Mouse (Mus musculus) thymus, postnatal 25 days (tissue): ENCODE results near the gene Nfasc.

ENCODE experiments used
- DNase-seq: peaks from one replicate; pipeline ENCODE4 v3.0.0; 2022

Nfasc gene

DNA sequence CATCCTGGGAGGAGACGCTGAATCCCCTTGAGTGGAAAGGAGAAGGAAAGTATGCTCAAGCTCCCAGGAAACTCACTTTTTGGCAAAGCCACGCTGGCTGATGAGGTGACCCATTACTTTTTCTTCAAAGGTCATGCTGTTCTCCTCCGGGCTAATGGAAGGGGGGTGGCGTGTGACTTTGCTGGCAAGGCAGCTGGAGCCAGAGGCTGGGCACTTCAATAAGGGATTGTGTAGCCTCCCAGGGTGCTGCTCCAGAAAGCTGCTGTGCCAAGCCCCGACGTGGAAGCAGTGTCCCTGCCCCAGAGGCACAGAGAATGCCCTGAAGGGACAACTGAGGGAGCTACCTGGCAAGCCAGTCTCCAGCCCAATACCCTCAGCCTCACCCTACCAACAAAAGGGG lies 101.3 kb downstream of the Nfasc start:
- DNase-seq, result no peak

DNA sequence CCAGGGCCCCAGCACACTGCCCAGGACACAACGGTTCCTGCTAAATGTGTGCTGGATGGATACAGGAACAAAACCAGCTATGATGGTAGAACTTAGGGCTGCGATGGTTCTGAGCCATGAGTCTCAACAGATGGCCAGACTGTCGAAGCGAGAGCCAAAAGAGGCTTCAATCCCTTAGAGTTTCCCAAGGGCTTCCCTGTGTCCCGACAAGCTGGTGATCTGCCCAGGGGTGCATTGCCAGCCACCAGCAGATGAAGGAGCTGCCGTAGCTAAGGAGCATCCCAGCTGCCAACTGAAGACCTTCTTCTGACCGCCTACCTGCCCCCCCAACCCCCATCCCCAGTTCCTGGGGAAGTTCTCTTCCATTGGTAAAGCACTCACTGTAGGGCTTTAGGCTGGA lies 104.3 kb downstream of the Nfasc start:
- no peak for DNase-seq

DNA sequence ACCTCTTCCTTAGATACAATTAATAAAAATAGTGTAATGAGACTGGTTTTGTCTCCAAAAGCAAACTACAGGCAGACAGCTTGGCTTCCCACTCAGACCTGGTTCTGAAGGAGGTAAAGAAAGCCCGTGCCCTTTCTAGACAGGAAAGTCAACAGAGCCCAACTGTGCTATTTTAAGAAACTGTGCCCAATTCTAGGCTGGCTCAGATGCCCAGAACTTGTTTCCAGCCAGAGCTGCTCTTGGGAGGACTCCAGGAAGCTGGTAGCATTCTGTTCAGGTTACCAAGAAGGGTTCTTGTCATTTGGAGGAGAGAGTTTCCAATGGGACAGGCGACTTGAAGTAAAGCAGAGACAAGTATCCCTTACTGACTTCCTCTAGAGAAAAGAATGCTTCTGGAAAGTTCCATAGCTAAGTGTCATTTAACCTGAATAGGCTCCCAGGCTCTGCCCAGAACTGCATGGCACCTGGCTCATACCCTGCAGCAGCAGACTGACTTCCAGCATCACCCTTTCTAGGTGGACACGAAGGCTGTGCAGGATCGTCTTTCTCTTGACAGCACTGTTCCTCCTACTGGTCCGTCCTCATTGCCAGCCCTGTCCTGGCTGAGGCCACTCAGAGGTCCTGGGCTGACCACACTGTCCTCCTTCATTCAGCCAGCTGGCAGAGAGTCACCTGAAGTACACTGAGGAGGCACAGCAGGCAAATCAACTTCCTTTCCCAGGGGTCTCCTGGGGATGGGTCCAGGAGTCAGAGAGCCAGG lies 111.8 kb downstream of the Nfasc start:
- DNase-seq, result no peak

DNA sequence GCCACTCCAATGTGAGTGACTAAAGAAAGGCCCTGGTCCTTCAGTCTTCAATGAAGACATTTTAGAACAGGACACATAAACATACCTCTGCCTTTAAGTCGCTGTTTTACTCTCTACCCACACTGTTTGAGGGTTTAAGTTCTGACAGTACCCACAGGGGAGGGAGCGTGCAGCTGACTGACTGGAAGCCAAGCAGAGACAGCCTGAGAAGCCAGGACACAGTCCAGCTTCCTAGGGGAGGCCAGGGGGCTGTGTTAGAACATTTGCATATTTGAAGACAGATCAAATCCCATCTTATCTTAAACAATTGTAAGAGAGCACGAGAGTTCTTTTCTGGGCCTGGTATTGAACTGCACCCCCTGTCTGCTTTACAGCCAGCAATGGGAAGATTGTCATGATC lies 113.0 kb downstream of the Nfasc start:
- no peak for DNase-seq

DNA sequence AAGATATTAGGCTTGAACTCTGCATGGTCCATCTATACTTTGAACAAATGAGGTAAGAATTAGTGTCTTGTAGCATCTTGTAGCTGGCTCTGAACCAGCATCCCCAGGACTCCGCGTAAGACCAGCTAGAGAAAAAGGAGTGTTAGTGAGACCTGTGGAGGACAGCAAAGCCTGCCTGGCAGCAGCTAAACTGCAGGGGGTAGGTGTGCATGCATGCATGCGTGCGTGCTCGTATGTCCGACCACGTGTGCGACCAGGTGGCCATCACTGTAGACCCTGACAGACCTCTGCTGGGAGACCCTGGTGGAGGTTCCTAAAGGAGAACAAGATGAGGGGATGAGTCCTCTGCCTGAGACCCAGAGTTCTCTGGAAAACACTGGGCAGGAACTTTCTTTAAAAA lies 113.4 kb downstream of the Nfasc start:
- no peak for DNase-seq

DNA sequence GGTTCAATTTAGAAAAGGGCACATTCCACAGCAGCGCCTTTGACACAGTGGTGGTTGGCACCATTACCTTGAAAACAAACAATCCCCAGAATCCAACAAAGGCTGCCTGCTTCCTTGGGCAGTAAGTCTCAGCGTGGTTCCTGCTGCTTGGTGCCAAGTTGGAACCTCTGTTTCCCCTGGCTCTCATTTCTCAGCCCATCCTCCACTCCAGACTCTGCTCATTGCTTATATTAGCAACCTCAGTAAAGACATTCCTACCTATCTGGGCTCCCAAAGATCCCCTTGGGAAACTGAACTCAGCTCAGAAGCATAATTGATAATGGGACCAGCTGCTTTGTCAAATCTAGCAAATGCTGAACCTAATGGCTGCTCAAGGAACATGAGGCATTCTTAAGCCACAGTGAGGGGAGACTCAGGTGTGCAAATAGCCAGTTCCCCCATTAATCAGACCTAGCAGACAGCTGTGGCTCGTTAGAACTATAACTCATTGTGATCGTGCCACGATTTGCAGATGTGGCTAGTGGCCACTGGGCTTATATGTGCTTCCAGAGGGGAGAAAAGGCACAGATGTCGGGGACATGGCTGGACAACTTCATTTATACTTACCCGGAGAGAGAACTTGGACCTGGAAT lies 115.4 kb downstream of the Nfasc start:
- no peak for DNase-seq

DNA sequence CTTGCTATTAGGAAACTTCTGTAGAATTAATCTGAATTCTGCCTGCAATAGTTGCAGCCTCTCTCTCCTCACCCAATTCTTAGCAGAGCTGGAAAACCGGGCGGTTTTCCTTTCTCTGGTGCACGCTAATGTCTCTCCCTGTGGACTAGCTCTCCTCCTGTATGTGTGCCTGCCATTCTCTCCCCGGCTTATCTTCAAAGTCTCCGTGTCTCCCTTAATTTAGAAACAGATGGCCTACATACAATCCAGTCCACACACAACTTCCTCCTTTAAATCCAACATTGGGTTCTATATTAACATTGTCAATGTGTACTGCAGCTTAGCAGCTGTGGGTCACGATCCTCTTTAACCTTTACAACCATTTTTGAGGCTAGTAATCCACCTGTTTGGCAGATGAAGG lies 116.6 kb downstream of the Nfasc start:
- no peak for DNase-seq

DNA sequence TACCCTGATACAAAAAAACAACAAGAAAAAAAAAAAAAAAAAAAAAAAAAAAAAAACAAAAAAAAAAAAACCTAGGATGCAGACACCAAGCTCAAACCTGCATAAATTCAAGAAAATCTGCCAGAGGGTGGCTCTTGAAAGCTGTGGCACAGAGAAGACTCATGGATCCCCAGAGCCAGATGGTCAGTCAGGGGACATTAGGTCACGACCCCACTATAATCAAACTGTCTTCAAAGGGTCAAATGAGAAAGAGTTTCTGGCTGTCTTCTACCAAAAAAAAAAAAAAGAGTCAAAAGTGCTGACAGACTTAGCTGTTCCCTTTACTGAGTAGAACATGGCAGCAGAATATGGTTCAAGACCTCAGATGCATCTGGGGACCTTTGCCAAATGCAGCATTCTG lies 117.1 kb downstream of the Nfasc start:
- DNase-seq, result no peak

DNA sequence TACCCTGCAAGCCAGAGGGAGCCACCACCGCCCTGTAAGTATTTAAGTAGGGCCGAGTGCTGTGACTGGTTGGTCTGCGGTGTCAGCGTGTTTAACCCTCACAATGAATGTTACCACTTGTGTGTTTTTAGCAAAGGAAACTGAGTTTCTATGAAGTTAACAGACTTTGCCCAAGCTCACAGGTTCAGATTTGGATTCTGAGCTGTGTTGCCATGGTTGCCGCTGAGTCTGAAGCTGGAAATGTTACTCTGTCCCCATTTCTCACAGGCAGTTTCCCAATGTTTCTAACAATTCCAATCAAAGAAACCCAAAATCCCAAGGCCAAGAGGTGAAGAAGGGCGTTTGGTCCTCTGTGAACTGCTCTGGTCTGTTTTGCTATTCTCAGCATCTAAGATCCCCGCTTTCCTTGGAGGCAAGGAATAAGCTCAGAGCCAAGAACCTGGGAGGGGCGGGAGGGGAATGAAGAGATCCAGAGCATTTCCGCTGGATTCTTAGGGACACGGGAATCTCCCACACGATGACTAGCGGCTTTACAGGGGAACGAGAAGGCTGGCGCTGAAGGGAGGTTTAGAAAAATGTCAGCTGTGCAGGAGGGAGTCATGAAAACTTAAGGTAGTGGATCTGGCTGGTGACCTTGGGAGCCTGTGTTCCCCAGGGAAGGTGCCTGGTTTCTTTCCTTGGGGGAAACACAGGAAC lies 117.8 kb downstream of the Nfasc start:
- no peak for DNase-seq

DNA sequence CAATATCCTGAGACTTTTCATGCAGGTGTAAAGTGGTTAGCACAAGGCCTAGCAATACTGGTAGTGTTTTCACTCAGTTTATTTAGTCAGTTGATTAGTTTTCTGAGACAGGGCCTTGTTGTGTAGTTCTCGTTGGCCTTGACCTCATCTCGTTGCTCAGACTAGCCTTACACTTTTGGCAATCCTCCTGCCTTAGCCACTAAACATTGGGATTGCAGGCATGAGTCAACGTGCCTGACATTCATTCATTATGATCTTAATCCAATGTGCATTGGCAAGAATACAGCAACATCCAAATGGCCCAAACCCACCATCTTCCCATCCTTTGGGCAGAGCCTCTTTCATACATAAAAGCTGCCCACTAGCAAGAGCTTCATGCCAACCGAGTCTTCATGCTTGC lies 129.5 kb downstream of the Nfasc start:
- no peak for DNase-seq

DNA sequence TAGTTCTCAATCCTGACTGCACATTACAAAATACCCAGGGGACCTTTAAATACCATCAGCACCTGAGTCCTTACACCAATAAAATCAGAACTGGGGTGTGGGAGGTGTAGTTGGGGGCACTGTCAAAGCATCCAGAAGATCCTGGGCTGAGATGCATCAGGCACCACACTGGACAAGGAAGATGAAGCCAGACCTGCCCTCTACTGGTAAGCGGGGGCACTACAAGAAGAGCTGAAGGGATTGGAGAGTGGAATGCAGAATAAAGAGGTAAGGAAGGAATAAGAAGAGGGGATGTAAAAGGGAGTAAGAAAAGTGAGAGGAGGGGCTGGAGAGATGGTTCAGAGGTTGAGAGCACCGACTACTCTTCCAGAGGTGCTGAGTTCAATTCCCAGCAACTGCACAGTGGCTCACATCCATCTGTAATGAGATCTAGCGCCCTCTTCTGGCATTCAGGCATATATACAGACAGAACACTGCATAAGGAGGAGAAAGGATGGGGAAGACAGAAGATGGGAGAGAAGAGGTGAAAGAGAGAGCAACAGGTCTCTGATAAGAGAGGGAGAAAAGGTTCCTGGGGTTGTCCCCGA lies 132.5 kb downstream of the Nfasc start:
- DNase-seq, result peak; percentile 48

DNA sequence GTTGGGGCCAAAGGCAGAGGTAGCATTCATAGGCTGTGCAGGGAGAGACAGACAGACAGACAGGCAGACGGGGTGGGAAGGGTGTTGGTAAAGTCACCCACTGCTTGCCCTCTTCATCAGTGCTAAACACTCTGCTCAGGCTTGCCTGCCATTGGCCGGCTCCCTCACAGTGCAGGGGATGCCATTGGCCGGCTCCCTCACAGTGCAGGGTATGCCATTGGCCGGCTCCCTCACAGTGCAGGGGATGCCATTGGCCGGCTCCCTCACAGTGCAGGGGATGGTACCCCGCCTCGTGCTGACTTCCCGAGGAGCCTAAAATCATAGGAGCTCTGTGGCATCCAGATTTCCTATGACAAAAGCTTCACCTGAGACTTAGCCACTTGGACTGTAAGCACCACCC lies 139.4 kb downstream of the Nfasc start:
- DNase-seq, result no peak

DNA sequence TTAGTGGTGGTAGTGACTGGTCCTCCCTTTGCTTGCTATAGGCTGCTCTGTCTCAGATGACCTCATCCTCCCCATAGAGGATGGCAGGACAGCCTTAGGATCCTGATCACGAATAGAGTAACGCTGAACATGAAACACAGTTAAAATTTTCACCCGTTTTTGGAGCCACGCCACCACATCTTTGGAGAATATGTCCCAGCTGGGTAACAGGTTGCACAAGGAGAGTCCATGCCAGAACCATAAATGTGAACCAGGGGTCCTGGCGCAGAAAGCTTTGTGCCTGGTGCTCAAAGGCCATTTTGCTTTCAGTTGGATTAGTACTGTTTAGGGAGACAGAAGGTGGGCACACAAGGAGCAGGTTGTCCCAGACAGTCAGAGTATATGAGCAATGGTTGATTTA lies 143.6 kb downstream of the Nfasc start:
- no peak for DNase-seq

DNA sequence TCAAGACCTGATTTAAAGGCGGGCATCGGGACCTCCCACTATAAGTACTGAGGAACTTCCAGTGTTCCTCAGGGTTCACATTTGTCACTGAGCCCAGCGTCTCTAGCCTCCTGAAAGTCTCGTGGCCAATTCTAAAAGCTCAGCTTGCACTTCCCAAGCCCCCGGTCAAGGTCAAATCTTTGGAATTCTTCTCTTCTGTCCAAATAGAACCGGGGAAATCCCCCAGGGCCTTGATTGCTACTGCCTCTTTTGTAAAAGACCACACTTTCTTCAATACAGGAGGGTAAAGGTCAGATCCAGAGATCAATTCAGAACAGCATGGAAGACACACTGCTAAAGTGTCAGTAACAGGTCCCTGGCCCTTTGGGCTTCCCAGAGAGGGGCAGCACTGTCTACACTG lies 145.9 kb downstream of the Nfasc start:
- no peak for DNase-seq

DNA sequence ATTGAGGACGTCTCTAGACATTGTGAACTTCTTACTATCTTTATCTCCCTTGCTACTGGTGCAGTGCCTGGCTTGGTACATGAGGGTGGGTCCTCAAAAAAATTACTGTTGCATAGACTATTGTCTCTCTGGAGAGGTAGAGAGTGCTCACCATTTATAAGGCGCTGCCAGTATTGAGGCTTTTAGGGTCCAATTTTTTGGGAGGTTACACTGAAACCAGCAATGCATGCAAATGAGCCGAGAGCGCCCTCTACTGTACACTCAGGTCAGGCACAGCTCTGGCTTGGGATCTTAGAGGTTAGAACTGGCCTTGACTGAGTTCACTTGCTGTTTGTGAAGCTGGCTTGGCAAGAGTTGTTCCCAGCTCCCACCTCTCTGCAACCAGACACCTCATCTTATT lies 147.0 kb downstream of the Nfasc start:
- DNase-seq, result peak; percentile 39

DNA sequence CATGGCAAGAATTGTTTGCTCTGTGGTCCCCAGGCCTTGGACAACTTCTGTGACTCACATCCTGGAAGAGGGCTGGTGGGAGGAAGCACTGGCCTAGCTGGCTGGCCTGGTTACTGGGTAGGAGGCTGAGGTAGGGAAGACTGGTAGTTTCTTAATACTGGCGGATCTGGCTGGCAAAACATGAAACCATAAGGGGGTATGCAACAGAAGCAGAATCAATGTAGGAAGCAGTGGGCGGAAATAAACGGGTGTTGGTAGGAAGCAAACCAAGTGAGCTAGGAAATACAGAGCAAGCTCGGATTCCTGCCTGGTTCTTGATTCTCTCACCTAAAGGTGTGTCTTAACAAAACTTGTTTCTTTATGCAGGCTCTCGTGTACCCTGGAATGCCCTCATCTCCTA lies 149.5 kb downstream of the Nfasc start:
- no peak for DNase-seq

DNA sequence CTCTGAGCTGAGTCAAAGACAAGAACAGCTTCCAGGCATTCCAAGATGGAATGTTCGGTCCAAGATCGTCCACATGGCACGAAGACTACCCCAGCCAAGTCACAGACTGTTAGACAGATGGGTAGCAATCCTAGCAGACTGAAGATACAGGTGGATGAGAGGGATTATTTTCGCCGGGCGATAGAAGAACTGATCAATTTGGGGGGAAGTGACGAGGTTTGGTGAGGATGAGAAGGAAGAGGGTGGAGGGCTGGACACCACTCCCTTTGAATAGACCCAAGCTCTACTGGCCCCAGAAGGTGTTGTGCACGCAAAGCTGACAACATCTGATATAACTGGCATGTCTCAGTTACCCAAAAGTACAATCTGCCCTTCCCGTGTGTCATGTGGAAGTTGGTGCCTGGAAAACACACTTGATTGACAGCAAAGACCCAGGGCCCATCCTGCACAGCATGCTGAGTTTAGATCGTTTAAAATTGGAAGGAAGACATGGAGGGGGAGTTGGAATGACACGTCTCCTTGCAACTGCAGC lies 150.1 kb downstream of the Nfasc start:
- no peak for DNase-seq

DNA sequence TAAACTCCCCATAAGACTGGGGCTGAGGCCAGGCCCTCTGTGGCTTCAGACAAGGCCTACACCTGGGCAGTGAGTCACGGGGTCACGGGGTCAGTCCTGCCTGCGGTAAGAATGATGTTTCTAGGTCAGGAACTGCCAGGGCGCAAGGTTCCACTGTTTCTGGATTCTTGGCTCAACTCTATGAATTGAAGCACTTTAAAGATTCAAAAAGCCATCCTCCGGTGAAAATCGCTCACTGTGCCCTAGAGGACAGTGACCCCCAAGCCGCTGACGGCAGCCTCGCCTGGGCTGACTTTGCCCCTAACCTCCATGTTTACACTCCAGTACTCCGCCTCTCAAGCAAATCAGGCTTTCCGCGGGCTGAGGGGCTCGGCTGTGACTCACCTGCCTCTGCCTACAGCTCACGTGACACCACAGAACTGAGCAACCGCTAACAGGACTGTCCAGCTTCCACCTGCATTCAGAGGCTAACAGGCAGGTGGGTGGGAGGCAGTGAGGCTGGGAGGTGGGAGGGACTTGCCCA lies 154.9 kb downstream of the Nfasc start:
- no peak for DNase-seq

DNA sequence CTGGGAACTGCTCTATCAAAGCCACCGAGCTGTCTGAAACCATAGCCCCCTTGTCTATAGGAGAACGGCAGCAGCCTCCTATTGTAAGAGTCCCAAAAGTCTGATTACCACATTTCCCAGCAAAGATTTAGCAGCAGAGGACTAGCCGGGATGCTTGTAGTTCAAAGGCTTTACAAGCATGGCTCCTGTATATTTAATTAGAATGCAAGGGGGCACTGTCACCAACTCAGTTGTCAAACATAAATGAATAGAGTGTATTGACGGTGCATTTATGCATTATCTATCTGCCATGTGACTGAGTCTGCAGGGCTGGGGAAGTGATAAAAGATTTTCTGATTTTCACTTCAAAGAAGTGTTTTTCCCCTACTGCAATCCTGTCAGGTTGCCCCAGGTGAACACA lies 156.2 kb downstream of the Nfasc start:
- no peak for DNase-seq

DNA sequence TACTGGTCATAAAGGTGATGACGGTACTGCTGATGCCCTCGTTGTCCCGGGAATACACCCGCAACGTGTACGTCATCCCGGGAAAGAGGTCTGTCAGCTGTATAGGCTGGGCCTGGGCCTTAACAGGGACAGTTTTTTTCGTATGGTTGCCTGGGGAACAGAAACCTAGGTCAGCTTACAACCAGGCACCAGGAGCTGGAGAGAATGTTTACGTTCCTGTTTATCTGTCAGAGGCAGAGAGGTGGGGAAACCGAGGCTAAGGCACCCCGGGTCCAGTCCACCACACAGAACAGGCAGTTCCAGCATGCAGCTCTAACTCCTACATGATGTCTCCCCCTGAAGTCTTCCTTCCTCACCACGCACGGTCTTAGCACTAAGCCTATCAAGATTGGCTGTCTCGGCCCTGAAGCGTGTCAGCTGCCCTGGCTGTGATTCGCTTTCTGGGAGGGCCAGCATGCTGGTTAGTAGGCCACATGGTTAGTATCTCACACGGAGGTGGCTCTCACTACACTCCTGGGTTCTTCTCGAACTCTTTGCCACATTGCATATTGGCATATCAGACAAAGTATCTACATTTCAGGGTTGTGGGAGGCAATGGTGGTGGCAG lies 158.5 kb downstream of the Nfasc start:
- no peak for DNase-seq

DNA sequence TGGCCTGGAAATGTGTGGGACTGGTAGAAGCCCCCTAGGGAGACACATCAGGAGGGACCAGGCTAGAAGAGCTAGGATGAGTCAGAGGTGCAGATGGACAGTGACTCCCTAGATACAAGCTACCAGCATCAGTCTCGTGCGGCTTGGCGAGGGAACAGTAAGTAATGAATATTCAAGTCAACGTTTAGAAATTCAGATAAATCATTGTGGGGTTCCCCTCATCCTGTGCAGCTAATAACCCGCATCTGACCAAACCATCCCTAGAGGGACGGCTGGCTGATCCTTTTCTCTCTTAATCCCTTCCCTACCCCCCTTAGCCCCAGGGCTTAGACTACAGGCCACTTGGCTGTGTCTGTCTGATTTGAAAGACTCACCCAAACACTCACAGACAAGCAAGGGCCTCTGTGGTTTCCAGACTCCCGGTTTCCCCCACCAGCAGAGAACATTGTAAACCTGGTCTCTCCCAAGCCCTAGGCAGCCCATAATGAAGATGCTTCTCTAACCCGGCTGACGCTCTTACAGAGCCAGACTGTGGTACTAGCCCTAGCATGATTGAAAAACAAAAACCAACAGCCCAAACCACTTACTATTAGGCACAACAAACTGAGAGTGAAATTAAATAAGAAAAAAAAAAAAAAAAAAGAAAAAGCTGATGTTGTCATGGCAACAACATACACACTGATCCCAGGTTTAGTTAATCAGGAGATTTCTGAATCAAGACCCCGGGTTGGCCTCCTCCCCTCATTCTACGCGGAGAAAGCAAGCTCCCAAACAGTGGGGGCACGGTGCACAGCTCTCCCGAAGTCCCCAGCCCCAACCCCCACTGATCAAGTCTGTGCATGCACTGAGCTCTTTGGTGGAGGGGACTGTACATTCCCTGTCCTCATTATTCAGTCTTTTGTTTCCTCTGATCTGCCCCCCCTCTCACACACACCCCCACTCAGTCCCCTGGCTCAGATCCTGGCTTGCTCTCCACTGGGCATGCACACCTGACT lies 159.5 kb downstream of the Nfasc start:
- no peak for DNase-seq

DNA sequence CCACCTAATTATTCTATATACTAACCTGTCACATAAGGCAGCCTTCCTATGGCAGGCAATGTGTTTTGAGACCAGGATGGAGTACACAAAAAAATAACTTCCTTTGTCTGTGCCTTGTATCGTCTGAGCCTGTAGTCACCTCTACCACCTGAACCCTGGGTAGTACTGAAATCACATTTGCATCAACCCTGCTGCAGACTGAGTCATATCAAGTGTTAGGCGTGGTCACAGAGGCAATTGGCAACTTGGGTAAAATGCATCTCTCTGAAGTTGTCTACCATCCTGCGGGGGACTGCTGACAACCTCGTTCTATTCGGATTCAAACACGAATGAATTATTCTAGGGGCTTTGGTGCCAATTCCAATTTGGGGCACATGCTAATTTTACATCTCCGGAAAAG lies 161.5 kb downstream of the Nfasc start:
- DNase-seq, result no peak
